Mouse (Mus musculus): ENCODE results near the gene Elac2.

DNA sequence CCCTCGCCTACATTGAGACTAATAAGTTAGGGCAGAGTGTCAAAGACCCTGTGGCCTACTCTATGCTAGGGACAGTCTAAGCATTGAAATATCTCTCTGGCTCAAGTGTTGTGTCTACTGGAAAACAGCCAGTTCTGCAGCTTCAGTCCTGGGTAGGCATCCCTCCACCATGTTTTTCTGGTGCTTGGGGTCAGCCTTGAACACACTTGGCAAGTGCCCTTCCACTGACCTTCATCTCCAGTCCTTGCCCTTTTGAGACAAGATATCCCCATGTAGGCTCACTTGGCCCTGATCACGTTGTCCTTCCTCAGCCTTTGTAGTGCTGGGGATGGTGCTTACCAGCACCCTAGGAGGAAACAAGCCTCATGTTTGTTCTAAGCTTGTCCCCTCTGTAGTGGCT, 9.7 kb downstream of the Elac2 start:
- no peak for TF ChIP-seq CTCF (IDR thresholded peaks at IDR 0.05; ENCODE audit: borderline replicate concordance, extremely low read depth, insufficient read depth, insufficient read length)
- TF ChIP-seq POLR2A (IDR thresholded peaks at IDR 0.05; ENCODE audit: borderline replicate concordance, extremely low read depth, insufficient read depth, insufficient read length, poor library complexity, severe bottlenecking), result no peak

All from brain, embryonic 14.5 days (tissue).